Mouse (Mus musculus): ENCODE data around the gene Braf.

GRCm38 (mm10) chr6:39693126-39693525 is 32.1 kb downstream of the Braf start:
- TF ChIP-seq CTCF (IDR thresholded peaks at IDR 0.05; ENCODE audit: low read depth) (no peak), EP300 (optimal IDR thresholded peaks at IDR 0.05) (no peak)
